Mouse (Mus musculus) spleen, adult 2 months (tissue): Measurements from ENCODE around the gene Nmnat1.

Source experiments
- CTCF ChIP-seq: fragments of 200-500 bp; IDR thresholded peaks from 2 replicates; pipeline ENCODE4 v1.5.1; 2011; ENCODE audit warnings: mild to moderate bottlenecking, inconsistent platforms; ENCODE audit not compliant: insufficient read depth, insufficient read length, insufficient replicate concordance; ENCODE audit errors: extremely low read depth
- POLR2A ChIP-seq: fragments of 200-500 bp; IDR thresholded peaks from 2 replicates; pipeline ENCODE4 v1.6.1; 2011; ENCODE audit warnings: low read depth, low read length, inconsistent platforms

GRCm38 (mm10) chr4:149521258-149521657 lies 36.3 kb upstream of the Nmnat1 start:
- TF ChIP-seq CTCF (no peak), POLR2A (no peak)
